Mouse (Mus musculus) embryonic stem cell, embryonic (primary cell): Measurements from ENCODE around the gene Tmsb10.

Source experiments
- CTCF ChIA-PET, 4 experiments: fragments of 300-600 bp in 2 of 4; fragments of 350-600 bp in 2 of 4; sonication (Branson Sonifier 250); formaldehyde crosslinking; loops; one replicate each; lab custom pipeline; 2022; ENCODE audit warnings: inconsistent platforms in 2 of 4; lab: Charles Lee
- POLR2A ChIA-PET, 4 experiments: fragments of 300-600 bp in 2 of 4; fragments of 350-600 bp in 2 of 4; sonication (Branson Sonifier 250); formaldehyde crosslinking; loops; one replicate each; lab custom pipeline; 2022; ENCODE audit warnings: antibody characterized with exemption in 4 of 4, inconsistent platforms in 1 of 4; lab: Charles Lee

Gene Tmsb10

GRCm38 (mm10) chr6:72961603-72962002, 3.1 kb upstream of the Tmsb10 start:
- CTCF ChIA-PET: interaction anchor here in 1 of 4 experiments (0.6 kb wide), 2 partner anchors 23 to 198 kb away, joined by 3 to 4 read pairs; no protein-coding TSS in a partner anchor
- POLR2A ChIA-PET: interaction anchor here in 3 of 4 experiments (0.6 to 1.7 kb wide), 14 partner anchors 10 to 522 kb away, joined by 3 to 15 read pairs (median 4); partner anchors contain the start of gene Mat2a (in 1 of the 3)

DNA sequence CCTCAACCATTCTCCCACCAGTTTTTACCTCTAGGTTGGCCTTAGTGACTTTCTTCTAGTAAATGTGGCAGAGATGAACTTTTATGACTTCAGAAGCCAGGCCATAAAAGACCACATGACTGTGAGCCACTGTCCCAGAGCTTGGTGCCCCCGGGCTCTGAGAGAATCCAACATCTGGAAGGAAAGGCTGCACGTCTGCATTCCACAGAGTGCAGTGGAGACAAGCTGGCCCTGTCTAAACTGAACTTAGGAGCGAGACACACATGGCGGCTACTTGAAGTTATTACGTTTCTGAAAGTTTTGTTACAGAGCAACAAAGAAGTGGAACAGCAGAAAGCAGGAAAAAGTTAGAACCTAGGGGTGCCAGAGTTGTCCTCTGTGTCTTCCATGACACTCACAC, 2.1 kb upstream of the Tmsb10 start:
- CTCF ChIA-PET: interaction anchor here in 1 of 4 experiments (0.7 kb wide), 1 partner anchor 712 kb away, joined by 3 read pairs; no protein-coding TSS in a partner anchor
- POLR2A ChIA-PET: interaction anchor here in 3 of 4 experiments (0.6 to 6.6 kb wide), 13 partner anchors 9 to 521 kb away, joined by 3 to 81 read pairs (median 4); partner anchors contain the start of gene Mat2a (in 1 of the 3)

- ChIA-PET CTCF (interaction anchor here in 3 of 4 experiments (0.6 to 1.3 kb wide), 8 partner anchors 9 to 274 kb away, joined by 3 to 6 read pairs (median 4); no protein-coding TSS in a partner anchor), POLR2A (interaction anchor here (0.6 to 6.6 kb wide), 73 partner anchors 9 to 519 kb away, joined by 3 to 81 read pairs (median 6); partner anchors contain the start of genes Tgoln1 (in 2 of the 4), Dnah6 (in 1 of the 4), Kcmf1 (in 1 of the 4) and Tcf7l1 (in 1 of the 4))
Observed at GRCm38 (mm10) chr6:72959175-72959574, 627 bp upstream of the Tmsb10 start.

DNA sequence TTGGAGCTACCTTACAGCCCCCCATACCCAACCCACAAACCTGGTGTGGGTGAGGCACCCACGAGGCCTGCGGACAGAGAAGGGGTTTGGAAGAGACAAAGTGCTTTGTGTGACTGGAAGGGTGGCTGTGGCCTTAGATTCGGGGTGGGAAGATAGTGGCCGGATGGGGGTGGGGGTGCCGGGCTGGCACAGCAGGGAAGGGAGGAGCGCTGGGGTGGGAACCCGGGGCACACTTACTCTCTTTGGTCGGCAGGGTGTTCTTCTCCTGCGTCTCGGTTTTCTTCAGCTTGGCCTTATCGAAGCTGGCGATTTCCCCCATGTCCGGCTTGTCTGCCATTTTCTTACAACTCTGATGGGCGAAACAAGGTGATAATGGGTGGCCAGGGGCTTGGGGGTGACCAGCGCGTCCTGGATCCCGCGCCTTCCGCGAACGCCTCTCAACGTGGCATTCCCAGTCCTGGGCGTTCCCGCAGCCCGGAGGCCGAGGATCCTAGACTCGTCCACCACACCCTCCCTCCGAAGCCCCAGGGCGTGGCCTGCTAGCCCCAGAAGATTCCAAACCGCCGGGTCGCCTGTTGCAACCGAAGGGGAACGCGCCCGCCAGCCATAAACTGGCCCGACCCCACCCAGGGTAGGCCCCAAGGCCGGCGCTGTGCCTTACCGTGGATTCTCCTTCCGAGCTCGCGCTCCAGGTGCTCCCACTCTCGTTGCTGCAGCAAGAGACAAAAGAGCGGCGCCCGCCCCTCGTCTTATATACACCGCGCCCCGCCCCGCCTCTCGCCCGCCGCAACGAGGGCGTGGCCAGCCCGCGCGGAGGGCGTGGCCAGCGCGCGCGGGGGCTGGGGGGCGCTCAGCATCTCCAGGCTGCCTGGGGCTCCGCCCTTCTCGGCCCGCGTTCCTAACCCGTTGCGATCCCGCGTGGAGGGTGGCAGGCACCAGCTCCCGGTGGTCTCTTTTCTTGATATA, 589 bp downstream of the Tmsb10 start:
- POLR2A ChIA-PET: interaction anchor here (0.6 to 6.6 kb wide), 108 partner anchors 9 to 1307 kb away, joined by 3 to 81 read pairs (median 5); partner anchors contain the start of genes Tgoln1 (in 2 of the 4), Dnah6 (in 1 of the 4), Kcmf1 (in 1 of the 4) and Tcf7l1 (in 1 of the 4)
- CTCF ChIA-PET: interaction anchor here (0.6 to 1.3 kb wide), 8 partner anchors 8 to 275 kb away, joined by 3 to 10 read pairs (median 5); no protein-coding TSS in a partner anchor

DNA sequence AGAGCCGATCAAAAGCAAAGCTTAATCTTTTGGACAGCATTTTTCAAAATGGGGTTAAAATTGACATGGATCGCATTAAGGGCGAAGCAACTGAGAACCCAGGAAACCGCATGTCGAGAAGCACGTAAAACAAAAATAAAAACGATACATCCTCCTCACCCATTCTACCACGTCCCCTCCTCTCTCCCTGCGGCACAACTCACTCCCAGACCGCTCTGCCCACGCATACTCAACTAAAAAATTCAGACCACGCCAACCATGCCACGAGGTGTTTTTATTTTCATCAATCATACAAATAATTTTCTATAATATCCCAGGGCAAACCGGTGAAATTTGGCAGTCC, 1.5 kb downstream of the Tmsb10 start:
- CTCF ChIA-PET: interaction anchor here in 1 of 4 experiments (1.2 to 1.9 kb wide), 3 partner anchors 16 to 56 kb away, joined by 5 to 8 read pairs (median 6); no protein-coding TSS in a partner anchor
- POLR2A ChIA-PET: interaction anchor here in 3 of 4 experiments (0.7 to 6.6 kb wide), 69 partner anchors 8 to 517 kb away, joined by 3 to 81 read pairs (median 6); partner anchors contain the start of genes Dnah6 (in 1 of the 3), Kcmf1 (in 1 of the 3), Mat2a (in 1 of the 3) and Tgoln1 (in 1 of the 3)

DNA sequence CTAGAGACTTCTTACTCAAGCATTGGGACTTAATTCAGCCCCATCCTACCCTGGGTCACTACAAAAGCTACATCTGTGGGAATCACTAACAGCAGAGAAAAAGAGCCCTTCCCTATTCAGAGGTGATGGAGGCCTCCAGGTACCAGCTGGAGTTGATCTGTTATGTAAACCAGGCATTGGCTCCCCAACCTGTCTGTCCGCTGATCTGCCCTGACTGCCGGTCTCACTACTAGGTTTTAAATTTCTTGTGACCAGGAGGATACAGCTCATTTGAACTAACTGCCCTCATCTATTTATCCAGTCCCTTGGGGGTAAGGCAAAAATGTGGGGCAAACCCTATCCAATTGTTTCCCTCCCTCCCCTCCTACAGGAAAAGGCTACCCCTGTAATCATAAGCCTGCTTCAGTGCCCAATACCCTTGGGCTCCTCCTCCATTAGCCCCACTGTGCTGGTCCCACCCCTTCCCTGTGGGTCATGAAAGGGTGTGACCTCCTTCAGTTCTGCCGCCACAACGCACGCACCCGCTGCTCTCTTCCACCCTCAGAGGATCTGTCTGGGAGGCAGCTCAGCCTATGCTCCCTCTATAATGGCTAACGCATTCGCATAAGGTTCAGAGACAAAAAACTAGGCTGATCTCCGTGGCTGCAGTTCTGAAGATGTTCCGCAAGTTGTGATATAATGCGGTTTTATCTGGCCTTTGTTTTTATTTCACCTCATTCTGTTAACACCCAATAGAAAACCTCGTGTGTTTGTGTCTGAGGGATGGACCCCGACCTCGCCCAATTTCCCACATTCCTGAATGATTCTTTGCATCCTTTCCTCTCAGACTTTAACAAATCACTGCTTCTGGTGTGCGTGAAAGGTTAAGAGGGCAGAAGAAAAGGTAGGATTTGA, 2.1 kb downstream of the Tmsb10 start:
- POLR2A ChIA-PET: interaction anchor here in 3 of 4 experiments (0.6 to 6.6 kb wide), 86 partner anchors 8 to 1133 kb away, joined by 3 to 81 read pairs (median 4); partner anchors contain the start of genes Dnah6 (in 1 of the 3), Kcmf1 (in 1 of the 3), Mat2a (in 1 of the 3) and Tgoln1 (in 1 of the 3)

GRCm38 (mm10) chr6:72955517-72956198, 2.9 kb downstream of the Tmsb10 start:
- POLR2A ChIA-PET: interaction anchor here in 3 of 4 experiments (0.6 to 6.6 kb wide), 52 partner anchors 7 to 1132 kb away, joined by 3 to 81 read pairs (median 4); no protein-coding TSS in a partner anchor
- CTCF ChIA-PET: interaction anchor here in 2 of 4 experiments (0.6 to 1.9 kb wide), 5 partner anchors 15 to 103 kb away, joined by 3 to 8 read pairs (median 5); no protein-coding TSS in a partner anchor

More for the DNA sequence above, 2.1 kb downstream of the Tmsb10 start:
- CTCF ChIA-PET: interaction anchor here in 2 of 4 experiments (0.6 to 1.9 kb wide), 5 partner anchors 16 to 104 kb away, joined by 3 to 8 read pairs (median 5); no protein-coding TSS in a partner anchor

- POLR2A ChIA-PET: interaction anchor here in 3 of 4 experiments (0.7 to 6.6 kb wide), 12 partner anchors 10 to 277 kb away, joined by 3 to 81 read pairs (median 4); no protein-coding TSS in a partner anchor
- CTCF ChIA-PET: interaction anchor here in 2 of 4 experiments (0.6 to 0.7 kb wide), 2 partner anchors 63 to 291 kb away, joined by 3 read pairs; no protein-coding TSS in a partner anchor
Observed at GRCm38 (mm10) chr6:72954786-72955185, 3.8 kb downstream of the Tmsb10 start.

- POLR2A ChIA-PET: no interaction called here
Observed at GRCm38 (mm10) chr6:72952967-72953366, 5.6 kb downstream of the Tmsb10 start.

DNA sequence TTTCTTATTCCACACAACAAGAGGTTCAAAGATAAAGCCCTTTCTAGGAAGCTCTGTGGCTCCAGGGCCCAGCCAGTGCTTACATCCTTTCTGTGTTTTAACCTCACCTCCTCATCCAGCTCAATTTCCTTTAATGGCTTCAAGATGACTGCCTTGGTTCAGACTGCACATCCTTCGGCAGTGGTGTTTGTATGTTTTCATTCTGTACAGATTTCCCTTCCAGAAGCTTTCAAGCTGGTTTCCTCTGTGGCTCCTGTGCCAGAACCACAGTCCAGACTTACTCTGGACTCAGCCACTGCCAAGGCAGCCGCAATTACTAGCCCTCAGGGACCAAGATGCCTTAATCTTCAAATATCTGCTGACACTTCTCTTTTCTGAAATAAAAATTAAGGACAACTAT, 6.3 kb downstream of the Tmsb10 start:
- POLR2A ChIA-PET: interaction anchor here in 1 of 4 experiments (1.2 kb wide), 2 partner anchors 9 to 51 kb away, joined by 4 to 5 read pairs; no protein-coding TSS in a partner anchor
- CTCF ChIA-PET: no interaction called here

More at GRCm38 (mm10) chr6:72952967-72953366, 5.6 kb downstream of the Tmsb10 start:
- CTCF ChIA-PET: no interaction called here

DNA sequence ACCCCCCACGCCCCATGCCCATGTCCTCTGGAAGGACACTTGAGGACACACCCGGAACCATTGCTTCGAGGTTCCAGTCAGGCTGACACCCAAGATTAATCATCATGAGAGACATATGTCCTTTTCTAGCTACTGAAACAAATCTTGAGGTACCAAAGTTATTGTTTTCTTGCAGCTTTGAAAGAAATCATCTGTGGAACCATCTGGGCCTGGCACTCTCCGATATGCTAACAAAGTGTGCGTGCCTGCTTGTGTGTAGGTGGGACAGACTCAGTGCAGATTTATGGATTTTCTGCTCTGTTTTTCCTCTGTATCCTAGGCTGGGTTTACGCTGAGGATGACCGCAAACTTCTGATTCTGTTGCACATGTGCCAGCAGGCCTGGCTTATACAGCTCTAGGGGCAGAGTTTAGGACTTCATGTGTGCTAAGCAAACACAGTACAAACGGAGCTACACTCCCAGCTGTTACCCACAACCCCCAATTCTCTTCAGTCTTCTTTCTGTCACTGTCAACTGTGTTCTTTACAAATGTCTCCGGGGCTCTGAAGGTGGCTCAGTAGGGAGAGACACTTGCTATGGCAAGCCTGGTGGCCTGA, 9.3 kb downstream of the Tmsb10 start:
- ChIA-PET CTCF (interaction anchor here in 2 of 4 experiments (0.6 to 1.8 kb wide), 4 partner anchors 8 to 108 kb away, joined by 3 to 4 read pairs (median 4); partner anchors contain the start of gene Tmsb10 (in 1 of the 2)), POLR2A (interaction anchor here (0.9 to 5.0 kb wide), 12 partner anchors 9 to 96 kb away, joined by 3 to 50 read pairs (median 4); partner anchors contain the start of gene Tmsb10 (in 2 of the 4))

- ChIA-PET CTCF (interaction anchor here in 3 of 4 experiments (0.6 to 1.8 kb wide), 4 partner anchors 8 to 216 kb away, joined by 3 to 4 read pairs (median 3); partner anchors contain the start of gene Tmsb10 (in 1 of the 3)), POLR2A (interaction anchor here in 3 of 4 experiments (0.7 to 5.0 kb wide), 7 partner anchors 8 to 22 kb away, joined by 3 to 50 read pairs (median 4); partner anchors contain the start of gene Tmsb10 (in 2 of the 3))
Observed at GRCm38 (mm10) chr6:72948392-72948791, 10.2 kb downstream of the Tmsb10 start.

DNA sequence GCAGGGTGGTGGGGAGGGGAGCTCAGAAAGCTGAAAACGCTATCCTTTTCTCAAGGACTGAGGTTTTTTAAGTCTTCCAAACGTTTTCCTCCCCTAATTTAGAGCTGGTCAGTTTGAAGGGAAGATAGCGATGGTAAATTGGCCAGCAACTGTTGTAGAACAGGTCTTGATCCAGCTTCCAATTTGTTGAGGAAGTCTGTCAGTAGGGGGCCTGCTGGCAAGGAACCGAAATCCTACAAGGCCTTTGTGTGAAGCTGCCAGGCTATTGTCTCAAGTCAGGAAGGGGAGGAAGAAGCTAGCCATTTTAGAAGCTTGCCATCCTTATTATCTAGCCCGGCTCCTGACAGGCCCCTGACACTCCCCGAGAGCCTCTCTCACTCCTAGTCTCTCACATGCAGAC, 10.6 kb downstream of the Tmsb10 start:
- ChIA-PET CTCF (interaction anchor here in 2 of 4 experiments (0.6 to 1.1 kb wide), 2 partner anchors 62 to 107 kb away, joined by 3 to 7 read pairs; no protein-coding TSS in a partner anchor), POLR2A (interaction anchor here in 3 of 4 experiments (0.7 to 5.0 kb wide), 6 partner anchors 8 to 21 kb away, joined by 3 to 50 read pairs (median 4); partner anchors contain the start of gene Tmsb10 (in 2 of the 3))

- ChIA-PET POLR2A (interaction anchor here in 2 of 4 experiments (0.9 to 2.6 kb wide), 6 partner anchors 10 to 68 kb away, joined by 3 to 16 read pairs (median 4); partner anchors contain the start of gene Tmsb10 (in 1 of the 2)), CTCF (interaction anchor here (0.6 to 2.5 kb wide), 20 partner anchors 9 to 432 kb away, joined by 3 to 9 read pairs (median 4); partner anchors contain the start of gene Tmsb10 (in 1 of the 4))
Observed at GRCm38 (mm10) chr6:72940493-72940892, 18.1 kb downstream of the Tmsb10 start.

DNA sequence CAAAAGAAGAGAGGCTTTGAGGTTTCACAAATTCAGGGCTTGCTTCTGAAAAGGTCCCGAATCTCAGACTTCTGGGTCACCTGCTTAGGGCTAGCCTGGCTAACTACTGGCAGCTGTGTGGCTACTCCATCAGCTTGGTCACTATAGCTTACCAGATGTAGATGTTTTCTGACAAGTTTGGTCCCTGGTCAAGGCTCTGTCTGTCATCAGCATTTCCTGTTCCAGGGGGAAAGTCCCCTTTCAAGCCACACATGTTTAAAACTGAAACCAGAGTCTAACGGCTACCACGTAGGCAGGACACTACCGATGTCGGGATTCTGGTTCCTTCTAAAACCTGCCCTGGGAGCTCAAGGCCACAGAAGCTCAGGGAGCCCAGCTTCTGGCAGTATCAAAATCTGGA, 20.7 kb downstream of the Tmsb10 start:
- POLR2A ChIA-PET: interaction anchor here (0.6 to 2.3 kb wide), 8 partner anchors 8 to 30 kb away, joined by 3 to 11 read pairs (median 4); partner anchors contain the start of gene Tmsb10 (in 1 of the 4)
- CTCF ChIA-PET: interaction anchor here in 2 of 4 experiments (0.7 to 1.6 kb wide), 3 partner anchors 18 to 86 kb away, joined by 4 to 6 read pairs (median 5); no protein-coding TSS in a partner anchor
